Mouse (Mus musculus): ENCODE results near the gene Zscan2. TPM values are rescaled to one million over a fixed set of nuclear protein-coding genes. Genes with fewer than 3 reads are reported as not detected.

The Zscan2 gene
- total and polyA plus RNA-seq, 2 experiments: 1.6 to 3.0 TPM

DNA sequence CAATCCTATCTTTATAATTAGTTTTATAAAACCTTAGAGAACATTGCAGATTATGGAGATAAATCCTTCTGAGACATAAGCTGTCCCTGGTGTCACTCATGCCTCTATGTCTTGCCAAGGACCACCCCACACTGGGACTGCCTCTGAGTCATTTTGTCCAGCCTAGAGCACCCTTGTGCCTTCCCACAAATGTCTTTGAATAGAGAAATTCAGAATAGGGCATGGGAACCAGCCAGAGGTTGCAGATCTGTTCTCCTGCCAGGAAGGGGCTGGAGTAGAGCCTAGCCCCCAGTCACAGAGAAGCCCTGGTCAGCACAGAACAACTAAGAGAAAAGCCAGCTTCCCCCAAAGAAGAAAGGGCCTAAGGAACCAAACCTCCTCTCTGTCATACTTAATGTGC, 5.4 kb upstream of the Zscan2 start:
- Histone ChIP-seq H3K36me3 (ENCODE audit: control insufficient read depth, insufficient read depth, low read length) (no peaks in the 10 kb centered on the region), H3K27ac (replicated peaks; ENCODE audit: insufficient read depth, low read depth, low read length) (no peak overlapping the region), H3K9ac (ENCODE audit: low read depth, low read length) (no peak overlapping the region), H3K4me3 (ENCODE audit: insufficient read depth, low read depth, low read length) (no peak overlapping the region), H3K79me2 (ENCODE audit: control insufficient read depth, insufficient read depth, low read length) (no peaks in the 10 kb centered on the region), H3K4me1 (ENCODE audit: control insufficient read depth, insufficient read depth, low read length) (no peaks in the 10 kb centered on the region; the same call in 1 of the 2 replicates), H3K27me3 (ENCODE audit: control insufficient read depth, insufficient read depth, low read length) (no peaks in the 10 kb centered on the region)
- TF ChIP-seq CTCF (IDR thresholded peaks at IDR 0.05; ENCODE audit: low read depth, low read length) (no peak), POLR2A (IDR thresholded peaks at IDR 0.05; ENCODE audit: extremely low read depth, insufficient read depth, low read length) (no peak)
- DNase-seq (ENCODE audit: extremely low read depth, low read depth, low spot score): no peak

GRCm38 (mm10) chr7:80857181-80857580, 3.5 kb upstream of the Zscan2 start:
- peak; percentile 83 for TF ChIP-seq CTCF (IDR thresholded peaks at IDR 0.05; ENCODE audit: low read depth, low read length)
- no peak for TF ChIP-seq POLR2A (IDR thresholded peaks at IDR 0.05; ENCODE audit: extremely low read depth, insufficient read depth, low read length)
- peak; percentile 68 for DNase-seq (ENCODE audit: extremely low read depth, low read depth, low spot score)
- peaks cover 4% of the 10 kb centered on the region; the same call in 1 of the 2 replicates for H3K4me1 ChIP-seq (ENCODE audit: control insufficient read depth, insufficient read depth, low read length)
- H3K79me2 ChIP-seq (ENCODE audit: control insufficient read depth, insufficient read depth, low read length): no peaks in the 10 kb centered on the region
- no peak overlapping the region for H3K27ac ChIP-seq (replicated peaks; ENCODE audit: insufficient read depth, low read depth, low read length)
- no peak overlapping the region for H3K9ac ChIP-seq (ENCODE audit: low read depth, low read length)
- 10% methylated on average over 6 of the region's 6 CpGs for WGBS
- no peaks in the 10 kb centered on the region for H3K27me3 ChIP-seq (ENCODE audit: control insufficient read depth, insufficient read depth, low read length)
- no peak overlapping the region for H3K4me3 ChIP-seq (ENCODE audit: insufficient read depth, low read depth, low read length)
- no peaks in the 10 kb centered on the region for H3K36me3 ChIP-seq (ENCODE audit: control insufficient read depth, insufficient read depth, low read length)

DNA sequence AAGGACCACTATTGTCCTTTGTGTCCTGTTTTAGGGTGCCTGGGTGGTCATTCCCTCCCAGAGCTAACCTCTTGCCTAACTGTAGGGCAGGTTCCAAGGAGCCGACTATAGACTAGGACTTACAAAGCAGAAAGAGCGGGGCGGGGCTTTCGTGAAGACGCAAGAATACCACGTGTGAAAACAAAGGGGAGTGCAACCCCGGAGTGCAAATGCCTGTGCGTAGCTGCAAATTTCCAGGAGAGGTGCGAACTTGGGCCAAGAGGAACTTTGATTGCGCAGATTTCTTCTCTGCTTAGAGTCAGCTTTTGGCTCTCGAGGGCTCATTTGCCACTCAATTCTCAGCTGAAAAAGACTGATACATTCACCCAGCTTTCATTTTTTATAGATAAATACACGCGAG, 493 bp upstream of the Zscan2 start:
- under 1% methylated on average over 13 of the region's 13 CpGs for WGBS
- TF ChIP-seq POLR2A (IDR thresholded peaks at IDR 0.05; ENCODE audit: extremely low read depth, insufficient read depth, low read length) (no peak), CTCF (IDR thresholded peaks at IDR 0.05; ENCODE audit: low read depth, low read length) (no peak)
- peak overlapping the region; percentile 30 for H3K9ac ChIP-seq (ENCODE audit: low read depth, low read length)
- H3K36me3 ChIP-seq (ENCODE audit: control insufficient read depth, insufficient read depth, low read length): no peaks in the 10 kb centered on the region
- peak; percentile 67 for DNase-seq (ENCODE audit: extremely low read depth, low read depth, low spot score)
- peaks cover 6% of the 10 kb centered on the region; the same call in 1 of the 2 replicates for H3K79me2 ChIP-seq (ENCODE audit: control insufficient read depth, insufficient read depth, low read length)
- H3K4me3 ChIP-seq (ENCODE audit: insufficient read depth, low read depth, low read length): peak overlapping the region; percentile 37
- peak overlapping the region; percentile 39 for H3K27ac ChIP-seq (replicated peaks; ENCODE audit: insufficient read depth, low read depth, low read length)
- no peaks in the 10 kb centered on the region for H3K27me3 ChIP-seq (ENCODE audit: control insufficient read depth, insufficient read depth, low read length)
- H3K4me1 ChIP-seq (ENCODE audit: control insufficient read depth, insufficient read depth, low read length): peaks cover 10% of the 10 kb centered on the region; the same call in 1 of the 2 replicates

DNA sequence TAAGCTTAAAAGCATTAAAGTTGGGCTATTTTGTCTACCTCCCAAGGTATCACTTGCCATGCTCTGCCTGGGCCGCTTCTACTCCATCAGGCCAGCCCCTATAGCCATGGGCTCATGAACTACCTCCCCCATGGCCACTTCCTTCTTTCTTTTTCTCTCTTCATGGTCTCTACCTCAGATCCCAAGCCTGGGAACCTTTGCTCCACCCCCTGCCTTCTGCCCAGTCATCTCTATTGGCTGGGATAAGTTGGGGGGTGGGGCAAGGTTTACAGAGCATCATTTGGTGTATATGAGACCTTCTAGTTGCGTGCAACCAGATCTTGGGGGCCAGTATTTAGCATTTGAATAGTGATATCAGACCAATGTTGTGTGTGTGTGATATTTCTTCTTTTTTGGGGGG, 1.8 kb downstream of the Zscan2 start:
- Histone ChIP-seq H3K27ac (replicated peaks; ENCODE audit: insufficient read depth, low read depth, low read length) (no peak overlapping the region), H3K27me3 (ENCODE audit: control insufficient read depth, insufficient read depth, low read length) (no peaks in the 10 kb centered on the region), H3K9ac (ENCODE audit: low read depth, low read length) (no peak overlapping the region), H3K4me1 (ENCODE audit: control insufficient read depth, insufficient read depth, low read length) (peaks cover 20% of the 10 kb centered on the region), H3K79me2 (ENCODE audit: control insufficient read depth, insufficient read depth, low read length) (peaks cover 6% of the 10 kb centered on the region; the same call in 1 of the 2 replicates), H3K4me3 (ENCODE audit: insufficient read depth, low read depth, low read length) (no peak overlapping the region), H3K36me3 (ENCODE audit: control insufficient read depth, insufficient read depth, low read length) (no peaks in the 10 kb centered on the region; the same call in 1 of the 2 replicates)
- no peak for DNase-seq (ENCODE audit: extremely low read depth, low read depth, low spot score)
- 91% methylated on average over 2 of the region's 2 CpGs for WGBS
- TF ChIP-seq CTCF (IDR thresholded peaks at IDR 0.05; ENCODE audit: low read depth, low read length) (no peak), POLR2A (IDR thresholded peaks at IDR 0.05; ENCODE audit: extremely low read depth, insufficient read depth, low read length) (no peak)

- H3K4me3 ChIP-seq (ENCODE audit: insufficient read depth, low read depth, low read length): no peak overlapping the region; the same call in 1 of the 2 replicates
- TF ChIP-seq POLR2A (IDR thresholded peaks at IDR 0.05; ENCODE audit: extremely low read depth, insufficient read depth, low read length): no peak
- TF ChIP-seq CTCF (IDR thresholded peaks at IDR 0.05; ENCODE audit: low read depth, low read length): no peak
- WGBS: 70% methylated on average over 5 of the region's 5 CpGs
- peaks cover 6% of the 10 kb centered on the region; the same call in 1 of the 2 replicates for H3K79me2 ChIP-seq (ENCODE audit: control insufficient read depth, insufficient read depth, low read length)
- DNase-seq (ENCODE audit: extremely low read depth, low read depth, low spot score): no peak
- no peaks in the 10 kb centered on the region for H3K27me3 ChIP-seq (ENCODE audit: control insufficient read depth, insufficient read depth, low read length)
- peaks cover 5% of the 10 kb centered on the region for H3K36me3 ChIP-seq (ENCODE audit: control insufficient read depth, insufficient read depth, low read length)
- peaks cover 20% of the 10 kb centered on the region for H3K4me1 ChIP-seq (ENCODE audit: control insufficient read depth, insufficient read depth, low read length)
- H3K27ac ChIP-seq (replicated peaks; ENCODE audit: insufficient read depth, low read depth, low read length): peak overlapping the region; percentile 62
- H3K9ac ChIP-seq (ENCODE audit: low read depth, low read length): peak overlapping the region; percentile 10; the same call in 1 of the 2 replicates
These were observed 2.8 kb downstream of the Zscan2 start for GRCm38 (mm10) chr7:80863520-80863919.

DNA sequence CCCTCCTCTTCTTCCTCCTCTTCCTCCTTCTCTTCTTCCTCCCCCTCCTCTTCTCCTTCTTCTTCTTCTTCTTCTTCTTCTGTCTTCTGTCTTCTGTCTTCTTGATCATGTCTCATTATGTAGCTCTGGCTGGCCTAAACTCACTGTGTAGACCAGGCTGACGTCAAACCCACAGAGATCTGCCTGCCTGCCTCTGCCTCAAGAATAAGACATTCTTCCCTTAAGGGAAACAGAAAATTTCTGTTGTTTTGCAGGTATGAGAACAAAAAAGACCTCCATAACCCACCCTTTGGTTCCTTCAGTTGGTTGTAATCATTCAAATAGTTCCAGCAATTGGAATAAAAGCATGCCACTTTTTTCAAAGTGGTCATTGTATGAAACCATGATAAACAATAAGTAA, 3.4 kb downstream of the Zscan2 start:
- WGBS: 82% methylated on average over 1 of the region's 1 CpGs
- no peak overlapping the region for H3K9ac ChIP-seq (ENCODE audit: low read depth, low read length)
- DNase-seq (ENCODE audit: extremely low read depth, low read depth, low spot score): no peak
- TF ChIP-seq CTCF (IDR thresholded peaks at IDR 0.05; ENCODE audit: low read depth, low read length) (no peak), POLR2A (IDR thresholded peaks at IDR 0.05; ENCODE audit: extremely low read depth, insufficient read depth, low read length) (no peak)
- H3K4me1 ChIP-seq (ENCODE audit: control insufficient read depth, insufficient read depth, low read length): peaks cover 20% of the 10 kb centered on the region
- no peak overlapping the region for H3K4me3 ChIP-seq (ENCODE audit: insufficient read depth, low read depth, low read length)
- no peaks in the 10 kb centered on the region for H3K27me3 ChIP-seq (ENCODE audit: control insufficient read depth, insufficient read depth, low read length)
- H3K36me3 ChIP-seq (ENCODE audit: control insufficient read depth, insufficient read depth, low read length): peaks cover 5% of the 10 kb centered on the region
- 0 out of 2 replicates have a peak overlapping the region, but pooled peaks have one; percentile 34 for H3K27ac ChIP-seq (replicated peaks; ENCODE audit: insufficient read depth, low read depth, low read length)
- H3K79me2 ChIP-seq (ENCODE audit: control insufficient read depth, insufficient read depth, low read length): peaks cover 6% of the 10 kb centered on the region; the same call in 1 of the 2 replicates
